Comparison of ENCODE assay signal across 10 mouse cellular contexts in genomic region chr2:9464818-9465217, GRCm38 (mm10).
DNase-seq lines count a peak whose midpoint lies in the region; ATAC-seq and TF ChIP-seq lines count a peak whose summit lies in the region.
"Had no signal": no experiment of that assay in that cellular context is flagged by ENCODE, and none has a peak within 500 bp of the region (broad histone marks: within the 10 kb centered on the region; RNA-seq: fewer than 3 reads in every experiment).

No protein-coding gene starts in this region.

- peak; percentile 35 for DNase-seq in kidney, postnatal 0 days (ENCODE audit: low spot score)
- no peak for DNase-seq in kidney, adult 2 months
- DNase-seq in NIH3T3 (ENCODE audit: low read depth): peak; percentile 66
- DNase-seq in cerebellum, adult 11 months: no peak
- DNase-seq: thymus, postnatal 14 days had no signal

- H3K27me3 ChIP-seq in kidney, postnatal 0 days (ENCODE audit: insufficient read depth, low read length): no peaks in the 10 kb centered on the region
- no peaks in the 10 kb centered on the region for H3K27me3 ChIP-seq in kidney, adult 2 months (replicated peaks; ENCODE audit: control insufficient read depth, insufficient read depth, low read length)
- H3K27me3 ChIP-seq in forebrain, embryonic 15.5 days: no peaks in the 10 kb centered on the region
- H3K27me3 ChIP-seq: heart, embryonic 12.5 days had no signal

- H3K4me2 ChIP-seq in kidney, postnatal 0 days (ENCODE audit: low read length): no peak overlapping the region
- no peak overlapping the region for H3K4me2 ChIP-seq in forebrain, embryonic 15.5 days (replicated peaks)
- H3K4me2 ChIP-seq: heart, embryonic 12.5 days had no signal

- TF ChIP-seq CTCF in kidney, postnatal 0 days (IDR thresholded peaks at IDR 0.05; ENCODE audit: low read depth): peak; percentile 46
- no peak for TF ChIP-seq CTCF in kidney, adult 2 months (conservative IDR thresholded peaks at IDR 0.05; ENCODE audit: insufficient read depth, insufficient read length, low read depth, low read length)
- no peak for TF ChIP-seq CTCF in olfactory bulb, adult 2 months (IDR thresholded peaks at IDR 0.05; ENCODE audit: insufficient read depth, low read depth, low read length)

- TF ChIP-seq POLR2A in kidney, adult 2 months (IDR thresholded peaks at IDR 0.05; ENCODE audit: low read depth, low read length): no peak
- TF ChIP-seq POLR2A in olfactory bulb, adult 2 months (IDR thresholded peaks at IDR 0.05; ENCODE audit: insufficient read depth, low read depth, low read length): no peak

- no peak overlapping the region for H3K27ac ChIP-seq in kidney, postnatal 0 days
- H3K27ac ChIP-seq in kidney, adult 2 months (ENCODE audit: insufficient read depth, low read depth, low read length): no peak overlapping the region
- H3K27ac ChIP-seq in forebrain, embryonic 15.5 days (replicated peaks): no peak overlapping the region
- H3K27ac ChIP-seq in olfactory bulb, adult 2 months (ENCODE audit: insufficient read depth, low read depth, low read length): peak overlapping the region; percentile 81
- H3K27ac ChIP-seq: macrophage had no signal

- H3K9me3 ChIP-seq in kidney, postnatal 0 days (replicated peaks; ENCODE audit: low read length): no peaks in the 10 kb centered on the region
- no peaks in the 10 kb centered on the region for H3K9me3 ChIP-seq in forebrain, embryonic 15.5 days
- H3K9me3 ChIP-seq: heart, embryonic 12.5 days had no signal

- H3K4me3 ChIP-seq in kidney, postnatal 0 days (replicated peaks; ENCODE audit: low read depth, low read length): no peak overlapping the region
- H3K4me3 ChIP-seq in kidney, adult 2 months (ENCODE audit: insufficient read depth, low read depth, low read length): no peak overlapping the region
- no peak overlapping the region for H3K4me3 ChIP-seq in forebrain, embryonic 15.5 days
- H3K4me3 ChIP-seq in olfactory bulb, adult 2 months (ENCODE audit: insufficient read depth, low read depth, low read length): no peak overlapping the region
- H3K4me3 ChIP-seq: heart, embryonic 12.5 days had no signal

- no peak overlapping the region for H3K9ac ChIP-seq in kidney, postnatal 0 days (ENCODE audit: low read depth, low read length)
- no peak overlapping the region for H3K9ac ChIP-seq in forebrain, embryonic 15.5 days (replicated peaks)
- H3K9ac ChIP-seq: heart, embryonic 12.5 days had no signal

- no peaks in the 10 kb centered on the region for H3K36me3 ChIP-seq in kidney, postnatal 0 days (ENCODE audit: insufficient read depth, low read length)
- H3K36me3 ChIP-seq in kidney, adult 2 months (ENCODE audit: control insufficient read depth, insufficient read depth, low read length): no peaks in the 10 kb centered on the region
- H3K36me3 ChIP-seq in forebrain, embryonic 15.5 days: no peaks in the 10 kb centered on the region
- H3K36me3 ChIP-seq: heart, embryonic 12.5 days had no signal

- WGBS in kidney, postnatal 0 days: 45% methylated on average over 5 of the region's 5 CpGs
- WGBS in kidney, adult 2 months: 38% methylated on average over 5 of the region's 5 CpGs
- 52% methylated on average over 5 of the region's 5 CpGs for WGBS in forebrain, embryonic 15.5 days
- 14% methylated on average over 5 of the region's 5 CpGs for WGBS in olfactory bulb, adult 2 months

- no peaks in the 10 kb centered on the region for H3K4me1 ChIP-seq in kidney, postnatal 0 days (replicated peaks; ENCODE audit: insufficient read depth, low read length)
- H3K4me1 ChIP-seq in kidney, adult 2 months (ENCODE audit: control insufficient read depth, insufficient read depth, low read length): no peaks in the 10 kb centered on the region
- no peaks in the 10 kb centered on the region for H3K4me1 ChIP-seq in forebrain, embryonic 15.5 days
- H3K4me1 ChIP-seq in olfactory bulb, adult 2 months (ENCODE audit: control insufficient read depth, insufficient read depth, low read length): peaks cover 3% of the 10 kb centered on the region
- H3K4me1 ChIP-seq: heart, embryonic 12.5 days had no signal

- no peak; the same call in 1 of the 2 replicates for ATAC-seq in kidney, postnatal 0 days (replicated peaks; ENCODE audit: low FRiP score, low read depth)
- peak; percentile 41; the same call in 1 of the 2 replicates for ATAC-seq in forebrain, embryonic 15.5 days (replicated peaks)
- ATAC-seq in erythroblast, adult 5-6 weeks (replicated peaks; ENCODE audit: low FRiP score, poor library complexity, severe bottlenecking): no peak

Comparison
In these comparisons a context has a peak if more than half of its experiments do, and no peak if none do; other contexts are left out.
1. DNase-seq: peak in kidney, postnatal 0 days (single experiment) and NIH3T3 (single experiment); none in kidney, adult 2 months (single experiment) and cerebellum, adult 11 months (single experiment).